Mouse (Mus musculus): ENCODE data around the gene Mef2c. TPM values are rescaled to one million over a fixed set of nuclear protein-coding genes. Genes with fewer than 3 reads are reported as not detected.

Mef2c gene
- polyA plus RNA-seq, 1 experiment from 2014 or later, result 69.9 TPM

- Histone ChIP-seq H3K36me3 (no peaks in the 10 kb centered on the region), H3K9me3 (no peaks in the 10 kb centered on the region)
- WGBS, result 52% methylated on average over 8 of the region's 8 CpGs
These were observed 70.2 kb downstream of the Mef2c start for GRCm38 (mm10) chr13:83573855-83574583.

DNA sequence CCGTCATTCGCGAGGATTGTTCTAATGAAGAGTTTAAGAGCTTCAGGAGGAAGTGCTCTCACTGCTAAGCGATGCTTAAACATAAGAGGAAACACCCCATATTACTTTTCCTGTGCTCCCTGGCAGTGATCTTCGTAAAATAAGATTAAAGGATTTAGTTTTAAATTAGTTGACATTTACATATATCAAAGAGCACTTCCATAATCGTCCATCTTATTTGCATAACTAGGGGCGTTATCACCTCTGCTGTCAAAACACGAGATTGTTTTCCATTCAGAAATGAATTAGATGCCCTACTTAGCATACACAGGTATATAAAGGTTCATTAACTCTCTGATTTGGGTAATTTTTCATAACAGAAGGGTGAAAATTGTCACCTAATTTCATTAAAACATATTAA, 71.0 kb downstream of the Mef2c start:
- Histone ChIP-seq H3K27ac (no peak overlapping the region), H3K36me3 (no peaks in the 10 kb centered on the region), H3K4me2 (replicated peaks) (no peak overlapping the region), H3K4me1 (peaks cover 14% of the 10 kb centered on the region), H3K27me3 (no peaks in the 10 kb centered on the region), H3K9me3 (no peaks in the 10 kb centered on the region), H3K9ac (no peak overlapping the region), H3K4me3 (no peak overlapping the region)
- ATAC-seq (ENCODE audit: insufficient number of reproducible peaks, insufficient read depth, low FRiP score, low TSS enrichment), result no peak
- WGBS, result 72% methylated on average over 8 of the region's 8 CpGs

More at GRCm38 (mm10) chr13:83573855-83574583, 70.2 kb downstream of the Mef2c start:
- Histone ChIP-seq H3K4me3 (no peak overlapping the region), H3K27ac (no peak overlapping the region), H3K4me2 (replicated peaks) (no peak overlapping the region), H3K27me3 (no peaks in the 10 kb centered on the region), H3K9ac (no peak overlapping the region), H3K4me1 (peaks cover 14% of the 10 kb centered on the region)
- no peak for ATAC-seq (ENCODE audit: insufficient number of reproducible peaks, insufficient read depth, low FRiP score, low TSS enrichment)

DNA sequence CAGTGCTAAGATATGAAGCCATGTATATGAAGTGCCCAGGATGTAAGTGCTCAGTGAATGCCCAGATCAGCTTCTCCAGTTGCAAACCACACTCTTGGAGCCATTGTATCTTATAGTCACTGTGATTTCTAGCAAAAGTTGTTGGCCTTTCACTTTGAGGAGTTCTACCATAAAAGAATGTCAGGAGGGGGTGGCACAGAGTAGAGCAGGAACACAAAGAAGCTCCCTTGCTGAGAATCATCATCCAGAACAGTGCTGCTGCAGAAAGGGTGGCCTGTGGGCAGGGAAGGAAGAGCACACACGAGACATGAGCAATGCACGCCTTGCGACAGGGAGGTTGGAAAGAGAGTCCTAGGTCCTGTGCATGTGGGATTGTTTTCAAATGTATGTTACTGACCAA, 75.6 kb downstream of the Mef2c start:
- Histone ChIP-seq H3K36me3 (no peaks in the 10 kb centered on the region), H3K9me3 (no peaks in the 10 kb centered on the region), H3K9ac (no peak overlapping the region), H3K4me3 (no peak overlapping the region), H3K4me1 (no peaks in the 10 kb centered on the region), H3K27ac (no peak overlapping the region), H3K4me2 (replicated peaks) (no peak overlapping the region), H3K27me3 (no peaks in the 10 kb centered on the region)
- ATAC-seq (ENCODE audit: insufficient number of reproducible peaks, insufficient read depth, low FRiP score, low TSS enrichment), result no peak
- 84% methylated on average over 3 of the region's 3 CpGs for WGBS

DNA sequence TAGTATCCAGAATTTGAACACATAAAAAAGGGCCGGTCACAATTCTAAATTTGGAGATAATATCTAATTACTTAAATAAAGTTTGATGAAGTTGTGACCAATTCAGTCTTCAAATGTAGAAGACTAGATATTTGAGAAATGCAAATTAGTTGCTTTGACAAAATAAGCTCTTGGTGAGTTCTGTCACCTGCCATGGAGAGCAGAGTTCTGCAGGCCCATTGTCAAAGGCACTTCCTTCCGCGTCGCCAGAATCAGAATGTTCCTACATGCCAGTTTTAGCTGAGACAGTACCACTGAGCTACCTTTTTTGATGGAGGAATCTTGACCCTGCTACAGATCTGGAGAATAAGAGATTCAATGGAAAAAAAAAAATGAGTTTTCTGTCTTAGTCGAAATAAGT, 77.0 kb downstream of the Mef2c start:
- H3K36me3 ChIP-seq, result no peaks in the 10 kb centered on the region
- no peaks in the 10 kb centered on the region for H3K9me3 ChIP-seq
- ATAC-seq (ENCODE audit: insufficient number of reproducible peaks, insufficient read depth, low FRiP score, low TSS enrichment), result no peak
- H3K9ac ChIP-seq, result no peak overlapping the region
- no peaks in the 10 kb centered on the region for H3K4me1 ChIP-seq
- 88% methylated on average over 5 of the region's 5 CpGs for WGBS
- H3K4me3 ChIP-seq, result no peak overlapping the region
- H3K27ac ChIP-seq, result no peak overlapping the region
- H3K27me3 ChIP-seq, result no peaks in the 10 kb centered on the region
- no peak overlapping the region for H3K4me2 ChIP-seq (replicated peaks)

DNA sequence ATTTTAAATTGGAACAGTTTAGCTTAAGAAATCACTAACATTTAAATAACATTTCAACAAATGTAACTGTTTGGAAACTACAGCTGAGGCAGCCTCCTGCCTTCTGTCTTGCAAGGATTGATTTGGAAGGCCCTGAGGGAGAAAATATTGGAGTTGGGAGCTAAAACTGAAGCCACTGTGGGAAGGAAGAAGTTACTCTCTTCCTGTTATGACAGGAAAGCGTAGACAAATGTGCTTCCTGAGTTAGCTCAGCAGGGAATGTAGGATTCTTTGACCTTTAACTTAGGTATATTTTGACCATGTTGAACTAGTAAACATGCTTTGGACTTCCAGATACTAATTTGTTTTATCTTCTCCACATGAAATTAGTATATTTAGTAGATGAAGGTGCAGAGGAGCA, 78.7 kb downstream of the Mef2c start:
- 77% methylated on average over 1 of the region's 1 CpGs for WGBS
- H3K4me2 ChIP-seq (replicated peaks), result no peak overlapping the region
- no peaks in the 10 kb centered on the region for H3K36me3 ChIP-seq
- H3K27me3 ChIP-seq, result no peaks in the 10 kb centered on the region
- no peak for ATAC-seq (ENCODE audit: insufficient number of reproducible peaks, insufficient read depth, low FRiP score, low TSS enrichment)
- no peaks in the 10 kb centered on the region for H3K9me3 ChIP-seq
- H3K4me3 ChIP-seq, result no peak overlapping the region
- H3K27ac ChIP-seq, result no peak overlapping the region
- no peak overlapping the region for H3K9ac ChIP-seq
- H3K4me1 ChIP-seq, result no peaks in the 10 kb centered on the region

DNA sequence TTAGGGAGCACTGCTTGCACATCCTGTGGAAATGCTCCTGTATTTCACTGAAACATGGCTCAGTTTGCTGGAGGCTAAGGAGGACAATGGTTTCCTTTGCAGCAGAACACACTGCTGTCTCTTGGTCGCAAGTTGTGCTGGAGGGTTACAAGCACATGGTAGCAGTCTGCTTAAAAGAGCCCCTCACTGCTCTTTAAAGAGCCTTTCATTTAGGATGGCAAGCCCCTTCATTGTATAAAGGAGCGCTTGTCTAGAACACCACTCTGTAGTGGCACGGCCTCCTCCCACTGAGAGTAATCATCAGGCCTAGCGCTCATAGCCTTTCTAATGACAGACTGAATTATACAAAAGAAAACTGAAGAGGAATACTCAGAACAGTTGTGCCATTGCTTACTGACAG, 80.0 kb downstream of the Mef2c start:
- no peaks in the 10 kb centered on the region for H3K27me3 ChIP-seq
- WGBS, result 36% methylated on average over 4 of the region's 4 CpGs
- no peak overlapping the region for H3K9ac ChIP-seq
- no peak overlapping the region for H3K4me2 ChIP-seq (replicated peaks)
- H3K27ac ChIP-seq, result no peak overlapping the region
- no peak overlapping the region for H3K4me3 ChIP-seq
- H3K9me3 ChIP-seq, result no peaks in the 10 kb centered on the region
- H3K36me3 ChIP-seq, result no peaks in the 10 kb centered on the region
- no peaks in the 10 kb centered on the region for H3K4me1 ChIP-seq
- ATAC-seq (ENCODE audit: insufficient number of reproducible peaks, insufficient read depth, low FRiP score, low TSS enrichment), result no peak; the same call in 1 of the 2 replicates

- Histone ChIP-seq H3K9me3 (no peaks in the 10 kb centered on the region), H3K4me3 (no peak overlapping the region), H3K27ac (no peak overlapping the region), H3K36me3 (no peaks in the 10 kb centered on the region), H3K27me3 (no peaks in the 10 kb centered on the region), H3K9ac (no peak overlapping the region), H3K4me2 (replicated peaks) (no peak overlapping the region), H3K4me1 (no peaks in the 10 kb centered on the region)
- WGBS, result 79% methylated on average over 5 of the region's 5 CpGs
- no peak for ATAC-seq (ENCODE audit: insufficient number of reproducible peaks, insufficient read depth, low FRiP score, low TSS enrichment)
These were observed 81.5 kb downstream of the Mef2c start for GRCm38 (mm10) chr13:83585359-83585758.

- no peak overlapping the region for H3K4me3 ChIP-seq
- H3K9me3 ChIP-seq, result no peaks in the 10 kb centered on the region
- no peaks in the 10 kb centered on the region for H3K36me3 ChIP-seq
- H3K9ac ChIP-seq, result no peak overlapping the region
- no peak overlapping the region for H3K27ac ChIP-seq
- H3K27me3 ChIP-seq, result no peaks in the 10 kb centered on the region
- WGBS, result 90% methylated on average over 2 of the region's 2 CpGs
- H3K4me2 ChIP-seq (replicated peaks), result no peak overlapping the region
- ATAC-seq (ENCODE audit: insufficient number of reproducible peaks, insufficient read depth, low FRiP score, low TSS enrichment), result no peak
- H3K4me1 ChIP-seq, result no peaks in the 10 kb centered on the region
These were observed 84.4 kb downstream of the Mef2c start for GRCm38 (mm10) chr13:83588186-83588585.

GRCm38 (mm10) chr13:83590886-83591285, 87.1 kb downstream of the Mef2c start:
- no peak overlapping the region for H3K4me3 ChIP-seq
- no peak overlapping the region for H3K27ac ChIP-seq
- no peak overlapping the region for H3K9ac ChIP-seq
- H3K4me2 ChIP-seq (replicated peaks), result no peak overlapping the region
- 93% methylated on average over 5 of the region's 5 CpGs for WGBS
- H3K4me1 ChIP-seq, result no peaks in the 10 kb centered on the region
- no peaks in the 10 kb centered on the region for H3K27me3 ChIP-seq
- no peak for ATAC-seq (ENCODE audit: insufficient number of reproducible peaks, insufficient read depth, low FRiP score, low TSS enrichment)
- no peaks in the 10 kb centered on the region for H3K9me3 ChIP-seq
- no peaks in the 10 kb centered on the region for H3K36me3 ChIP-seq

DNA sequence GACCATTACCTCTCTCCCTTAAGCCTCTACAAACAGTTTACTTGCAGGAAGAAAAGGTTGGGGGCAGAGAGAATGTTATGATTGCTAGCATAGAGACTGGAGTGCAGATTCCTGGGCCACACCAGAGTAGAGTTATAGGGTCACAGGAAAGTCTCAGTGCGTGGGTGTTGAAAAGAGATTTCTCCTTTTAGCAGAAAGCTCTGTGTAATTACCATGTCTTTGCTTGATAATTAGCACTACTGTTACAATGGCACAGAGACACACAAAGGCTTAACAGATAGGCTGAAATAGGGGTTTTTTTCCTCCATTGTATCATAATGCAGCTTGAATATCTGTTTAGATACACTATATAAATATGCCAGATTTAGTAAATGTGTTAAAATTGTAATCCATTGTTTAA, 91.6 kb downstream of the Mef2c start:
- ATAC-seq (ENCODE audit: insufficient number of reproducible peaks, insufficient read depth, low FRiP score, low TSS enrichment), result no peak
- Histone ChIP-seq H3K36me3 (no peaks in the 10 kb centered on the region), H3K27ac (no peak overlapping the region), H3K27me3 (no peaks in the 10 kb centered on the region), H3K9ac (no peak overlapping the region), H3K4me2 (replicated peaks) (no peak overlapping the region), H3K4me1 (no peaks in the 10 kb centered on the region), H3K4me3 (no peak overlapping the region), H3K9me3 (no peaks in the 10 kb centered on the region)
- WGBS, result 60% methylated on average over 1 of the region's 1 CpGs

DNA sequence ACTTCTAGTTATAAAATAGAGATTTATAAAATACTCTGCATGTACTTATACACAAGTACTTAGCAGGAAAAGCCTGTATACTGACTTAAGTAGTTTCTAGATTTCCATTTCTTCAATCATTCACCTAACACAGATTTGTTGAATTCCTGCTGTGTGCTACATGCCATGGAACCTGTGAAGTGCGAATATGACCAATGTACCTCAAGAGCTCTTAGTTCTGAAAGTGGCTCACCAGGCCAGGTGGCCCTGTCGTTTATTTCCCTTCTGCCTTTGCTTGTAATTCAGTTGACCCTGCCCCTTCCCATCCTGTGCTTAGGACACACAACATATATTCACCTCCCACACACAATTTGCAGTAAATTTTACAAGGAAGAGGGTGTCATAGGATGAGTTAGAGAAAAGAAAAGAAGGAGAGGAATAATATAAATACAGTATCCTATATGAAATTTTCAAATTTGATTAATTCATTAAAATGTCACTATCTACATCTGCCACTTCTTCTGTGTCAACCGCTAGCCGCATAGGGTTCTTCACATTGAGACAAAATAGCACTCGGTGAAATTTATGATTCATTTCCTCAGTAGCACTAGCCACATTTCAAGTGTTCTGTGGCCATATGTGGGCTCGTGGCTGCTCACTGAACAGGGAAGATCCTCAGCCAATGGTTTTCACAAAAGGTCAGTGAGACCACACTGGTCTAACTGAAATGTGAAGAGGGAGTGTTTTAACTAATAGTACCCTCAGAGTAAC, 93.3 kb downstream of the Mef2c start:
- Histone ChIP-seq H3K27me3 (no peaks in the 10 kb centered on the region), H3K36me3 (no peaks in the 10 kb centered on the region), H3K27ac (no peak overlapping the region), H3K4me1 (no peaks in the 10 kb centered on the region), H3K4me2 (replicated peaks) (no peak overlapping the region), H3K9me3 (no peaks in the 10 kb centered on the region), H3K9ac (no peak overlapping the region), H3K4me3 (no peak overlapping the region)
- ATAC-seq (ENCODE audit: insufficient number of reproducible peaks, insufficient read depth, low FRiP score, low TSS enrichment), result no peak
- WGBS, result 88% methylated on average over 6 of the region's 6 CpGs

DNA sequence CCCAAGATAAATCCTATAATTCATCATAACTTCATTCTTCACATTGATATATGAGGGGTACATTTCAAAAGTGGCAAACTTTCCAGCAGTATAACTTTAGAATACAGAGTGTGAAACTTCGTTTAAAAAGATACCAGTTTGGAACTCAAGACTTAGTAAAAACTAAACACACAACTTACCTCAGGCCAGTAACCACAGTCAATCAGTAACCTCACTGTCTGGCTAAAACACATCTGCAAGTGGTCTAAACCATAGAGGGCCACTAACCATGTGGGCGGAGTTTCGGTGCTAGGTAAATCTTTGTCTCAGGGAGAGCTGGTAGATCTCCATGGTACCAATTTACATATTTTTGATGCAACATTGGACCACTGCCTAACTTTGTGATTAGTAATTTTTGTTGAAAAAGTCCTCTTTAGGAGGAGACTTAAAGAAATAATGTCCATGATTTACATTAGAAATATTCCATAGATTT, 93.9 kb downstream of the Mef2c start:
- Histone ChIP-seq H3K4me3 (no peak overlapping the region), H3K27ac (no peak overlapping the region), H3K4me2 (replicated peaks) (no peak overlapping the region), H3K27me3 (no peaks in the 10 kb centered on the region), H3K9ac (no peak overlapping the region), H3K4me1 (no peaks in the 10 kb centered on the region), H3K9me3 (no peaks in the 10 kb centered on the region), H3K36me3 (no peaks in the 10 kb centered on the region)
- ATAC-seq (ENCODE audit: insufficient number of reproducible peaks, insufficient read depth, low FRiP score, low TSS enrichment), result no peak
- WGBS, result 88% methylated on average over 3 of the region's 3 CpGs
